Mouse (Mus musculus) kidney, postnatal 0 days (tissue): ENCODE measurements at regions not wholly inside any gene's neighbourhood (a gene's known extent, or its start where the extent isn't known, plus 50 kb on each side); places are given as distances from the start of the nearest gene placed in this dataset.

Experiments
- ATAC-seq: fragments of 200-750 bp; cut with Nextera tagmentation; replicated peaks from 2 replicates; pipeline ENCODE4 v1.8.0; 2017; ENCODE audit warnings: low read depth, moderate number of reproducible peaks, moderate TSS enrichment, moderate library complexity; ENCODE audit not compliant: low FRiP score
- DNase-seq: peaks from one replicate; pipeline ENCODE4 v3.0.0-alpha.2; 2016; ENCODE audit warnings: low spot score
- H3K27ac ChIP-seq: fragments of 300-500 bp; sonication (generic); 2 replicates; pipeline ENCODE4 v1.5.1; 2014; ENCODE audit warnings: mild to moderate bottlenecking
- H3K27me3 ChIP-seq: fragments of 300-500 bp; sonication (generic); 2 replicates; pipeline ENCODE4 v1.6.1; 2014; ENCODE audit warnings: low read length, mixed read lengths; ENCODE audit not compliant: insufficient read depth
- H3K36me3 ChIP-seq: fragments of 300-500 bp; sonication (generic); 2 replicates; pipeline ENCODE4 v1.6.1; 2014; ENCODE audit warnings: low read length, mixed read lengths; ENCODE audit not compliant: insufficient read depth
- H3K4me1 ChIP-seq: fragments of 300-500 bp; sonication (generic); replicated peaks from 2 replicates; pipeline ENCODE4 v1.6.1; 2014; ENCODE audit warnings: antibody characterized with exemption, low read length, mixed read lengths; ENCODE audit not compliant: insufficient read depth
- H3K4me2 ChIP-seq: fragments of 300-500 bp; sonication (generic); 2 replicates; pipeline ENCODE4 v1.6.1; 2014; ENCODE audit warnings: mild to moderate bottlenecking, low read length, moderate library complexity, mixed read lengths
- H3K4me3 ChIP-seq: fragments of 300-500 bp; sonication (generic); replicated peaks from 2 replicates; pipeline ENCODE4 v1.5.1; 2014; ENCODE audit warnings: low read depth, low read length
- H3K9ac ChIP-seq: fragments of 300-500 bp; sonication (generic); 2 replicates; pipeline ENCODE4 v1.6.1; 2014; ENCODE audit warnings: low read depth, low read length
- H3K9me3 ChIP-seq: fragments of 300-500 bp; sonication (generic); replicated peaks from 2 replicates; pipeline ENCODE4 v1.6.1; 2016; ENCODE audit warnings: low read length, inconsistent platforms, mixed read lengths
- CTCF ChIP-seq: IDR thresholded peaks from 2 replicates; pipeline ENCODE4 v1.5.1; 2016; ENCODE audit warnings: antibody characterized with exemption, low read depth, mild to moderate bottlenecking, moderate library complexity
- WGBS: fragments of 180-500 bp; shearing (Covaris S2); extraction: QIAGEN DNeasy Blood & Tissue Kit; methylation state at CpG from one replicate; pipeline ENCODE4 v1.1.7; 2014; 5-methylcytosine and 5-hydroxymethylcytosine counted together

GRCm38 (mm10) chr12:114172305-114172704, 628.6 kb downstream of the Adam6a start:
- Histone ChIP-seq H3K27me3 (no peaks in the 10 kb centered on the region), H3K4me2 (no peak overlapping the region)

GRCm38 (mm10) chr12:114199521-114199920, 655.8 kb downstream of the Adam6a start:
- 63% methylated on average over 1 of the region's 1 CpGs for WGBS
- H3K36me3 ChIP-seq: no peaks in the 10 kb centered on the region
- DNase-seq (no peak), ATAC-seq (no peak)
- no peaks in the 10 kb centered on the region for H3K27me3 ChIP-seq
- no peak overlapping the region for H3K4me2 ChIP-seq
- H3K4me3 ChIP-seq: no peak overlapping the region
- no peaks in the 10 kb centered on the region for H3K4me1 ChIP-seq
- no peak overlapping the region for H3K9ac ChIP-seq
- no peaks in the 10 kb centered on the region for H3K9me3 ChIP-seq
- TF ChIP-seq CTCF: no peak
- no peak overlapping the region for H3K27ac ChIP-seq

More at GRCm38 (mm10) chr12:114172305-114172704, 628.6 kb downstream of the Adam6a start:
- DNase-seq (no peak), ATAC-seq (no peak)
- H3K27ac ChIP-seq: no peak overlapping the region
- H3K4me1 ChIP-seq: no peaks in the 10 kb centered on the region
- H3K36me3 ChIP-seq: no peaks in the 10 kb centered on the region
- WGBS: 85% methylated on average over 2 of the region's 2 CpGs
- no peak for TF ChIP-seq CTCF
- H3K9me3 ChIP-seq: no peaks in the 10 kb centered on the region
- H3K4me3 ChIP-seq: no peak overlapping the region
- no peak overlapping the region for H3K9ac ChIP-seq

GRCm38 (mm10) chr12:114222541-114222940, 678.8 kb downstream of the Adam6a start:
- WGBS: 27% methylated on average over 3 of the region's 3 CpGs
- H3K36me3 ChIP-seq: no peaks in the 10 kb centered on the region
- no peak overlapping the region for H3K4me3 ChIP-seq
- no peak overlapping the region for H3K27ac ChIP-seq
- no peaks in the 10 kb centered on the region for H3K27me3 ChIP-seq
- H3K9ac ChIP-seq: no peak overlapping the region
- H3K4me2 ChIP-seq: no peak overlapping the region
- no peak for TF ChIP-seq CTCF
- ATAC-seq: no peak
- H3K9me3 ChIP-seq: no peaks in the 10 kb centered on the region
- DNase-seq: no peak
- no peaks in the 10 kb centered on the region for H3K4me1 ChIP-seq
